Mouse (Mus musculus): ENCODE measurements around the gene Ccnd1. TPM values are rescaled to one million over a fixed set of nuclear protein-coding genes. Genes with fewer than 3 reads are reported as not detected.

Ccnd1 gene
- 28.1 and 35.6 TPM in 2 replicates for polyA plus RNA-seq (2014; fragmentation: Nextera tagmentation; extraction: Ambion mirVana)

DNA sequence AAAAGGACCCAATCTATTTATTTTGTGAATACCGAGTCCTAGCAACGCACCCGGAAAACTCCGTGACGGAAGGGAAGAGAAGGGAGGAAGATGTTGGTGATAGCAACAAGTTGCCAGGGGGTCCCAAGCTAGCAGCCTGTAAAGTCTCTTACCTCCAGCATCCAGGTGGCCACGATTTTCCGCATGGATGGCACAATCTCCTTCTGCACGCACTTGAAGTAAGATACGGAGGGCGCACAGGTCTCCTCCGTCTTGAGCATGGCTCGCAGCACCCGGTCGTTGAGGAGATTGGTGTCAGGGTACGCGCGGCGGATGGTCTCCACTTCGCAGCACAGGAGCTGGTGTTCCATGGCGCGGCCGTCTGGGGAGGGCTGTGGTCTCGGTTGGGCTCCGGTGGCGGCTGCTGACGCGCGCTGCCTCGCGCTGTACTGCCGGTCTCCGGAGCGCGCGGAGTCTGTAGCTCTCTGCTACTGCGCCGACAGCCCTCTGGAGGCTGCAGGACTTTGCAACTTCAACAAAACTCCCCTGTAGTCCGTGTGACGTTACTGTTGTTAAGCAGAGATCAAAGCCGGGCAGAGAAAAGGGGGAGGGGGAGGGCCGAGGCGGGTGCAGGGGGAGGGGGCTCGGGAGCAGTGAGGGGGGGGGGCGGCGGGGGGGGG lies at the start of gene Ccnd1:
Ccnd1 (minus strand) TSS at position 582 of the 659 bp plus-strand sequence.
- Histone ChIP-seq H3K36me3 (replicated peaks; ENCODE audit: control insufficient read depth, insufficient read depth) (no peaks in the 10 kb centered on the region), H3K4me2 (replicated peaks) (peak within 1 kb of the TSS; percentile 97), H3K27ac (peak within 1 kb of the TSS; percentile 65), H3K4me1 (replicated peaks; ENCODE audit: control insufficient read depth, insufficient read depth, low read length) (peaks cover 57% of the 10 kb centered on the region), H3K9ac (peak within 1 kb of the TSS; percentile 60), H3K9me3 (ENCODE audit: control insufficient read depth, low read length) (no peaks in the 10 kb centered on the region), H3K4me3 (replicated peaks; ENCODE audit: low read length) (peak within 1 kb of the TSS; percentile 45), H3K27me3 (ENCODE audit: control insufficient read depth, insufficient read depth, low read length) (peaks cover 58% of the 10 kb centered on the region)
- DNase-seq (ENCODE audit: low spot score) (peak; percentile 72), ATAC-seq (ENCODE audit: low FRiP score) (peak; percentile 36; the same call in 1 of the 2 replicates)
- under 1% methylated on average over 40 of the region's 45 CpGs for WGBS

DNA sequence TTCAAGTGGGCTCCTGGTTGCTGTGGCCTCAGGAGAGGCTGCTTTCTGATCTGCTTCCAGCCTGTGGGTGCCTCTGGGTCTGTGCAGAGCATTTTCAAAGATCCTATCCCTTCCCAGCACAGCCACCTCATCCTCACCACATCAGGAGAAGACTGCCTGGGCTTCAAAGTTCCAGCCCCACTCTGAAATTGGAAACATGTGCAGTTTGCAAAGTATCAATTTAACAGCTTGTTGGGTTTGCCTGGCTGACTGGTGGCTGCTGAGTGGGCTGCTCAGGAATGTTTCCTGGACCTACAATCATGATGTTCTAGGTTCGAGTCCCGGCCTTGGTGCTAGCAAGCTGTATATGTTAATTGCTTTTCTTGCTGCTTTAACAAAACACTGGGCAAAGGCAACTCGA lies 49.1 kb upstream of the Ccnd1 start:
- Histone ChIP-seq H3K4me2 (replicated peaks) (no peak overlapping the region), H3K4me3 (replicated peaks; ENCODE audit: low read length) (no peak overlapping the region), H3K4me1 (replicated peaks; ENCODE audit: control insufficient read depth, insufficient read depth, low read length) (no peaks in the 10 kb centered on the region), H3K36me3 (replicated peaks; ENCODE audit: control insufficient read depth, insufficient read depth) (no peaks in the 10 kb centered on the region), H3K27ac (no peak overlapping the region), H3K9ac (no peak overlapping the region), H3K27me3 (ENCODE audit: control insufficient read depth, insufficient read depth, low read length) (no peaks in the 10 kb centered on the region), H3K9me3 (ENCODE audit: control insufficient read depth, low read length) (no peaks in the 10 kb centered on the region)
- DNase-seq (ENCODE audit: low spot score) (no peak), ATAC-seq (ENCODE audit: low FRiP score) (no peak)
- WGBS = 76% methylated on average over 3 of the region's 3 CpGs

DNA sequence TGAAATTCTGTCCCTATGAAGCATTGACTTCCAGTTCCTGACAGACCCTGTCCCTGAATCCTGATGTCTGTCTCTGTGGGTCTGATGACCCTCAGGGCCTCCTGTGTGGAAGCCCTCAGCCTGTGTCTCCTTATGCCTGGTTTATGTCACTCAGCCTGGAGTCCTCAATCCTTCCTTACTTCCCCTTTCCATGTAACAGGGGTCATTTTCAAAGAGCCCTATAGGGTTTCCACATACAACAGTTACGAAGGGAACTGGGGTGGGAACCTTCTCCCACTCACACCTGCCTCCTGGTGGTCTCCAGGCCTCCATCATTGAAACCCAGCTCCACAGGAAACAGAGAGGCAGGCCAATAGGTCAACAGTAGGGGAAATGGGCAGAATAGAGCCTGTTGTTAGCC lies 45.4 kb upstream of the Ccnd1 start:
- no peak for ATAC-seq (ENCODE audit: low FRiP score)
- H3K4me1 ChIP-seq (replicated peaks; ENCODE audit: control insufficient read depth, insufficient read depth, low read length) = no peaks in the 10 kb centered on the region
- H3K4me2 ChIP-seq (replicated peaks) = no peak overlapping the region
- no peaks in the 10 kb centered on the region for H3K9me3 ChIP-seq (ENCODE audit: control insufficient read depth, low read length)
- no peaks in the 10 kb centered on the region for H3K36me3 ChIP-seq (replicated peaks; ENCODE audit: control insufficient read depth, insufficient read depth)
- DNase-seq (ENCODE audit: low spot score) = no peak
- no peaks in the 10 kb centered on the region for H3K27me3 ChIP-seq (ENCODE audit: control insufficient read depth, insufficient read depth, low read length)
- no peak overlapping the region for H3K4me3 ChIP-seq (replicated peaks; ENCODE audit: low read length)
- no peak overlapping the region for H3K27ac ChIP-seq
- H3K9ac ChIP-seq = no peak overlapping the region
- 57% methylated on average over 1 of the region's 1 CpGs for WGBS

DNA sequence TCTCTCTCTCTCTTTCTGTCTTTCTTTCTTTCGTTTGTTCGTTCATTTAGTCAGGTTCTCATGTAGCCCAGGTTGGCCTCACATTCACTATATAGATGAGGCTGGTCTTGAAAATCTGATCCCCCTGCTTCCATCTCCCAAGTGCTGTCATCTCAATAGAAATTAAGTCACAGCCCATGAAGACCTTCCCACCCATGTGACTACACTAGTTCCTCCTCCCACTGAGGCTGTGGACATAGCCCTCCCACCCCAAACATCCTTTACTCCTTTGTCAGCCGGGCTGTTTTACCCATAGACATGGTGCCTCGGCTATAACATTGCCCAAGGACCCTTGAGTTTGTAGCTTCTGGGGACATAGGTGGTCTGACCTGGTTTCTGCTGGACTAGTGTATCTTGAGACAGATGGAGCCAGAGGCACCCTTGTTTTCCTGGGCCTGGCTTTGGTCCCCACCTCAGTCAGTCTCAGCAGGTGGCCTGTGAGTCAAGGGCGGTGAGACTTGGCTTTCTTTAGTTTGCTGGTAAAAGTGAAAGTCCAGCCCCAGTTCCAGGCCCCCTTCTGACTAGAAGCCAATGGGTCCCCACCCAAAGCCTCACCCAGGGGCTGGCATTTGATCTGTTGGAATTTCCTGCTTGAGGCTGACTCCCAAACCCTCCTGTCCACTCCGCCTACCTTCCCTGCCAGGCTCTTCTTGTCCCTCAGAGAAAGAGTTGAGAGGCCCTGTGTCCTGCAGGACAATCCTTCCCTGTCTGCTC lies 42.8 kb upstream of the Ccnd1 start:
- no peaks in the 10 kb centered on the region for H3K9me3 ChIP-seq (ENCODE audit: control insufficient read depth, low read length)
- no peaks in the 10 kb centered on the region for H3K4me1 ChIP-seq (replicated peaks; ENCODE audit: control insufficient read depth, insufficient read depth, low read length)
- H3K36me3 ChIP-seq (replicated peaks; ENCODE audit: control insufficient read depth, insufficient read depth) = no peaks in the 10 kb centered on the region
- H3K4me3 ChIP-seq (replicated peaks; ENCODE audit: low read length) = no peak overlapping the region
- H3K27me3 ChIP-seq (ENCODE audit: control insufficient read depth, insufficient read depth, low read length) = no peaks in the 10 kb centered on the region
- ATAC-seq (ENCODE audit: low FRiP score) (no peak), DNase-seq (ENCODE audit: low spot score) (no peak)
- H3K9ac ChIP-seq = no peak overlapping the region
- no peak overlapping the region for H3K4me2 ChIP-seq (replicated peaks)
- H3K27ac ChIP-seq = no peak overlapping the region
- WGBS = 89% methylated on average over 6 of the region's 6 CpGs

DNA sequence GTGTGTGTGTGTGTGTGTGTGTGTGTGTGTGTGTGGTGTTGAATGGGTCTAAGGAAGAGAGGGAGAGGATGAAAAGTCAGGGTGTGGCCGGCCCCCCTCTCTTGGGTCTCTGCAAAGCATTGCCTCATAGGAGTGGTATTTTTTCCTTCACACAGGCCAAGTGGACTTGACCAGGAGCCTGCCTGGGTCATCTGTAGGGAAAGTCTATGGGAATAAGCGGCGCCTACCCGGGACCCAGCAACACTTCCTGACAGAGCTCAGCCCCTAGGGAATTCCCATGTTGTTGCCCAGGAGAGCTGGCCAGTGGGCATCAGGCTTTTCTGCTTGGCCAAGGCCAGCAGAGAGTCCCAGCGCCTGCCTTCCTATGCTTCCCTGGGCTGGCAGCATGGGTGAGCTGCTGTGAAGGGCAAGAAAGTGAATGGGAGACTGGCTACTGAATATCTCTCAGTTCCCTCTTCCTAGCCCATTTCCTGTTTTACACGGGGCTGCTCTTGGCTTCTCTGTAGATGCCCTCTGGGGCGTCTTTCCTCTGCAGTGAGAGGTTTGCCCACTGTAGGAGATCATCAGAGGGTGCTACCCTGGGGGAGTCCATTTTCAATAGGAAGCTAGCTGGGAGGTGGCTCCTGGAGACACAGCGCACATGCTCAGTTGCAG lies 41.8 kb upstream of the Ccnd1 start:
- Histone ChIP-seq H3K36me3 (replicated peaks; ENCODE audit: control insufficient read depth, insufficient read depth) (no peaks in the 10 kb centered on the region), H3K27me3 (ENCODE audit: control insufficient read depth, insufficient read depth, low read length) (no peaks in the 10 kb centered on the region), H3K27ac (no peak overlapping the region), H3K4me2 (replicated peaks) (no peak overlapping the region), H3K4me1 (replicated peaks; ENCODE audit: control insufficient read depth, insufficient read depth, low read length) (no peaks in the 10 kb centered on the region), H3K4me3 (replicated peaks; ENCODE audit: low read length) (no peak overlapping the region), H3K9me3 (ENCODE audit: control insufficient read depth, low read length) (no peaks in the 10 kb centered on the region), H3K9ac (no peak overlapping the region)
- DNase-seq (ENCODE audit: low spot score) (no peak), ATAC-seq (ENCODE audit: low FRiP score) (no peak)
- WGBS = 76% methylated on average over 8 of the region's 8 CpGs

DNA sequence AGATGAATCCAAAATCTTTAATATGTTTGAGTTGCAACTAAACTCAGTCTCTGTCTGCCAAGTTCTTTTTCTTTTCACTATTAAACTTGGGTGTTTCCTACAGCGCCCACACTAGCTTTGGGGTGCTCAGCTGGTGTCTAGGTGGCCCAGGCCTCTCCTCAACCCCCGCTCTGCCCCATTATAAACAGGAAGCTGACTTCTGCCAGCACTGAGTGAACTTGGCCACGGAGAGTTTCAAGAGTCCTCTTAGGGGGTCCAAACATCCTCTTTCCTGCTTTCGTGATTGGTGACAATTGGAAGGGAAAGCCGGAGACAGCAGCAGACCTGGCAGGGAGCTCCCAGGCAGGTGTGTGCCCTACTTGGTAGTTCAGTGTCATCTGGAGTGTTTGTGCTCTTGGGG lies 40.1 kb upstream of the Ccnd1 start:
- Histone ChIP-seq H3K4me3 (replicated peaks; ENCODE audit: low read length) (no peak overlapping the region), H3K4me2 (replicated peaks) (no peak overlapping the region), H3K36me3 (replicated peaks; ENCODE audit: control insufficient read depth, insufficient read depth) (no peaks in the 10 kb centered on the region), H3K9ac (no peak overlapping the region), H3K9me3 (ENCODE audit: control insufficient read depth, low read length) (no peaks in the 10 kb centered on the region), H3K27me3 (ENCODE audit: control insufficient read depth, insufficient read depth, low read length) (no peaks in the 10 kb centered on the region), H3K4me1 (replicated peaks; ENCODE audit: control insufficient read depth, insufficient read depth, low read length) (no peaks in the 10 kb centered on the region), H3K27ac (no peak overlapping the region)
- WGBS = 81% methylated on average over 5 of the region's 5 CpGs
- DNase-seq (ENCODE audit: low spot score) (no peak), ATAC-seq (ENCODE audit: low FRiP score) (no peak)

DNA sequence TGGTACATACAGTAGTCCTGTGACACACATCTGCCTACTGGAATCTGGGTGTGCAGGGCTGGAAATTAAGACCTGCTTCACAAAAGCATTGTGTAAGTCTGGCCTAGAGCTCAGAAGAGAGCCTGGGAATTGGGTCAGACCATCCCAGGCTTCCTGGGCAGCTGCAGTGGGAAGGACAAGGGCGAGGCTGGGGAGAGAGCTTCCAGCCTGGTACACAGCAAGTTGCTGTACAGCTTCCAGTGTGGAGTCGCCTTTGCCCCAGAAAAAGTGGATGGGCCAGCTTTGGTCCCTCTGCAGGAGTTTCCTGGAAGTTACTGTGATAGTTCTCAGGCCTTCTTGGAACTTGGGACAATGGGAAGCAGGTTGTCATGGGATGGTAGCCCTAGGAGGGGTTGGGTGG lies 37.4 kb upstream of the Ccnd1 start:
- no peaks in the 10 kb centered on the region for H3K27me3 ChIP-seq (ENCODE audit: control insufficient read depth, insufficient read depth, low read length)
- WGBS = 86% methylated on average over 2 of the region's 2 CpGs
- H3K36me3 ChIP-seq (replicated peaks; ENCODE audit: control insufficient read depth, insufficient read depth) = no peaks in the 10 kb centered on the region
- ATAC-seq (ENCODE audit: low FRiP score) (no peak), DNase-seq (ENCODE audit: low spot score) (no peak)
- H3K4me2 ChIP-seq (replicated peaks) = no peak overlapping the region
- H3K27ac ChIP-seq = no peak overlapping the region
- no peak overlapping the region for H3K4me3 ChIP-seq (replicated peaks; ENCODE audit: low read length)
- peaks cover 3% of the 10 kb centered on the region; the same call in 1 of the 2 replicates for H3K9me3 ChIP-seq (ENCODE audit: control insufficient read depth, low read length)
- H3K4me1 ChIP-seq (replicated peaks; ENCODE audit: control insufficient read depth, insufficient read depth, low read length) = no peaks in the 10 kb centered on the region
- H3K9ac ChIP-seq = no peak overlapping the region

DNA sequence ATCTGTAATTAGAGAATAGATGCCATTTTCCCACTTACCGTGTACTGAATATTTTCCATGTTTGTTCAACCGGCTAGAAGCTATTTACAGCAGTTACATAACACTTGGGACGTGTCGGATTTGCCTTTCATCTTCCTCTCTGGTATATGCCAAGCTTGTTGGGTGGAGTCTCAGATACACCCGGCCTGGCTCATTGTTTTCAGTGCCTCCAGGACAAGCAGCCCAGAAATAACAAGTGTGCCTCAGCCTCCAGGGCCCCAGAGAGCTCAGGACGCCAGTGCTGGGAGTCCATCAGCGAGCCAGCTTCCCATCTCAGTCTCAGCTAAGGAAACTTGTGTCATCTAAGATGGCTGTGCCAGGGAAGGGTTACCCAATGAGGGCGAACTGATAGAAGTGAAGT lies 33.7 kb upstream of the Ccnd1 start:
- no peak for ATAC-seq (ENCODE audit: low FRiP score)
- WGBS = 73% methylated on average over 8 of the region's 8 CpGs

DNA sequence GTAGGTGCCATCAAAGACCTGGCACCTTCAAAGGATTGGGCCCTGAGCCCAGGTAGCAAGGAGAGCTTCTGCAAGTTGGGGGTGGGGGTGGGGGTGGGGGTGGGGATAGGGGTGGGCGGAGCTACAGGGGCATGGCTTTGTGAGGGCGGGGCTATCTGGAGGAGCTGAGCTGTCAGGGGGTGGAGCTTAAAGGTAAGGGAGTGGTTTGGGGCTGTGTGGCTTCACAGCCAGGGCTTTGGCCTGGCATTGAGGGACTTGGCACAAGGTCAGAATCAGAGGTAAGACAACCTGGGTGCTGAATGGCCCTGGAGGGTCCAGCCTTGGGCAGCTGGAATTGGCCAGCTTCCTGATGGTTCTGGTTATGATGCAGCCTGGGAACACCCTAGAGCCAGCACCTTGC lies 32.0 kb upstream of the Ccnd1 start:
- ATAC-seq (ENCODE audit: low FRiP score) (no peak), DNase-seq (ENCODE audit: low spot score) (no peak)
- H3K9me3 ChIP-seq (ENCODE audit: control insufficient read depth, low read length) = peaks cover 3% of the 10 kb centered on the region; the same call in 1 of the 2 replicates
- H3K4me3 ChIP-seq (replicated peaks; ENCODE audit: low read length) = no peak overlapping the region
- no peak overlapping the region for H3K27ac ChIP-seq
- H3K9ac ChIP-seq = no peak overlapping the region
- H3K4me2 ChIP-seq (replicated peaks) = no peak overlapping the region
- H3K27me3 ChIP-seq (ENCODE audit: control insufficient read depth, insufficient read depth, low read length) = no peaks in the 10 kb centered on the region
- 45% methylated on average over 2 of the region's 2 CpGs for WGBS
- no peaks in the 10 kb centered on the region for H3K36me3 ChIP-seq (replicated peaks; ENCODE audit: control insufficient read depth, insufficient read depth)
- H3K4me1 ChIP-seq (replicated peaks; ENCODE audit: control insufficient read depth, insufficient read depth, low read length) = no peaks in the 10 kb centered on the region

More for the DNA sequence above, 33.7 kb upstream of the Ccnd1 start:
- Histone ChIP-seq H3K9me3 (ENCODE audit: control insufficient read depth, low read length) (peaks cover 3% of the 10 kb centered on the region; the same call in 1 of the 2 replicates), H3K4me3 (replicated peaks; ENCODE audit: low read length) (no peak overlapping the region), H3K27ac (no peak overlapping the region), H3K27me3 (ENCODE audit: control insufficient read depth, insufficient read depth, low read length) (no peaks in the 10 kb centered on the region), H3K4me2 (replicated peaks) (no peak overlapping the region), H3K4me1 (replicated peaks; ENCODE audit: control insufficient read depth, insufficient read depth, low read length) (no peaks in the 10 kb centered on the region), H3K36me3 (replicated peaks; ENCODE audit: control insufficient read depth, insufficient read depth) (no peaks in the 10 kb centered on the region), H3K9ac (no peak overlapping the region)
- DNase-seq (ENCODE audit: low spot score) = no peak

All from hindbrain, embryonic 14.5 days (tissue).